ENCODE assay signal across 19 mouse cellular contexts in the genomic region with DNA sequence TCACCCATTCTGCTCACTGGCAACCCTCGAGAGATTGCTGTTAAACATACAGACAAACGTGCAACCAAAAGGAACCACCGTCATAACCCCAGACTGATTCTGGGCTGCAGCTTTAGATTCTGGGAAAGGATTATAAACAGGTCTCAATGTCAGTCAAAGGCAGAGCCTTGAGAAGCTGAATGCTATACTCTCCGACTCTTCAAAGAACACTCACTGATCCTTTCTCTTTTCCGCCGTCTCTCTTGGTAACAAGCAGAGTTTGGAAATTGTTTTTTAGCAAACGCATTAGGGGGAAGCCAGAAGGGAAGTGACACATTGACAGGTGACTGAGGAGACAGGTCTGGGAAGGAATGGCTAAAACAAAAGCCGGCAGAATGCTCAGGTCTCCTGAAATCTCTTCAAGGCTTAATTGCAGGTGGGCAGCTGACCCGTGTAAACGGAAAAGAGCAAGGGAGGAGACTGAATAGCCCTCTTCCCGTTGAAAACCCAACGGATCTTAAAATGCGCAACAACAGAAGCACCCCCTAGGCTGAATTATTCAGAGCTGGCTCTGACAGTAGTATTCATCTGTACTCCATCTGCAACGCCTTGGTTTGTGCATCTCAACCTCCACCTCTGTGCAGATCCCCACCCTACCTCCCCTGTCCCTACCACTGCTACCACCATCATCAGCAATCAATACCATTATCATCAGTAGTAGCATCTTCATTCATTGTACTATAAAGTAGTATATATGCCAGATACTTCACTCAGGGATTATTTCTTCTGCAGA.
DNase-seq lines count a peak whose midpoint lies in the region; ATAC-seq lines count a peak whose summit lies in the region.
"Had no signal": no experiment of that assay in that cellular context is flagged by ENCODE, and none has a peak within 500 bp of the region (broad histone marks: within the 10 kb centered on the region; RNA-seq: fewer than 3 reads in every experiment).

No protein-coding gene starts in this region.

- no peaks in the 10 kb centered on the region for H3K27me3 ChIP-seq in forebrain, embryonic 16.5 days (replicated peaks; ENCODE audit: control insufficient read depth, insufficient read depth, low read length)
- no peaks in the 10 kb centered on the region for H3K27me3 ChIP-seq in forebrain, embryonic 11.5 days (ENCODE audit: control insufficient read depth, insufficient read depth, low read length)
- no peaks in the 10 kb centered on the region for H3K27me3 ChIP-seq in midbrain, embryonic 13.5 days
- no peaks in the 10 kb centered on the region for H3K27me3 ChIP-seq in midbrain, embryonic 10.5 days (ENCODE audit: low read depth, poor library complexity, severe bottlenecking)
- no peaks in the 10 kb centered on the region for H3K27me3 ChIP-seq in midbrain, embryonic 15.5 days (replicated peaks)
- H3K27me3 ChIP-seq: hindbrain, embryonic 12.5 days; intestine, embryonic 15.5 days had no signal

- no peak for ATAC-seq in forebrain, embryonic 16.5 days
- ATAC-seq in forebrain, embryonic 11.5 days (replicated peaks; ENCODE audit: low FRiP score) = no peak
- ATAC-seq in midbrain, embryonic 13.5 days = 0 out of 2 replicates have a peak, but pooled peaks have one; percentile 37
- ATAC-seq in midbrain, embryonic 15.5 days (replicated peaks) = peak; percentile 75
- ATAC-seq: intestine, embryonic 15.5 days had no signal

- no peaks in the 10 kb centered on the region for H3K9me3 ChIP-seq in forebrain, embryonic 16.5 days (ENCODE audit: control insufficient read depth, low read length)
- H3K9me3 ChIP-seq in forebrain, embryonic 11.5 days (ENCODE audit: control insufficient read depth, low read length) = no peaks in the 10 kb centered on the region
- H3K9me3 ChIP-seq in midbrain, embryonic 13.5 days = no peaks in the 10 kb centered on the region
- H3K9me3 ChIP-seq in midbrain, embryonic 10.5 days (replicated peaks) = no peaks in the 10 kb centered on the region
- no peaks in the 10 kb centered on the region for H3K9me3 ChIP-seq in midbrain, embryonic 15.5 days
- H3K9me3 ChIP-seq: heart, embryonic 10.5 days; hindbrain, embryonic 12.5 days; intestine, embryonic 15.5 days had no signal

- WGBS in forebrain, embryonic 16.5 days = 18% methylated on average over 14 of the region's 14 CpGs
- WGBS in forebrain, embryonic 11.5 days = 36% methylated on average over 14 of the region's 14 CpGs
- 22% methylated on average over 14 of the region's 14 CpGs for WGBS in midbrain, embryonic 13.5 days
- WGBS in midbrain, embryonic 10.5 days = 53% methylated on average over 14 of the region's 14 CpGs
- 22% methylated on average over 14 of the region's 14 CpGs for WGBS in midbrain, embryonic 15.5 days

- H3K4me1 ChIP-seq in forebrain, embryonic 16.5 days (replicated peaks; ENCODE audit: control insufficient read depth, insufficient read depth, low read length) = peaks cover 4% of the 10 kb centered on the region; the same call in 1 of the 2 replicates
- peaks cover 4% of the 10 kb centered on the region; the same call in 1 of the 2 replicates for H3K4me1 ChIP-seq in forebrain, embryonic 11.5 days (replicated peaks; ENCODE audit: control insufficient read depth, insufficient read depth, low read length)
- peaks cover 10% of the 10 kb centered on the region for H3K4me1 ChIP-seq in midbrain, embryonic 13.5 days (replicated peaks)
- H3K4me1 ChIP-seq in midbrain, embryonic 10.5 days = peaks cover 9% of the 10 kb centered on the region
- H3K4me1 ChIP-seq in midbrain, embryonic 15.5 days = peaks cover 9% of the 10 kb centered on the region; the same call in 1 of the 2 replicates
- H3K4me1 ChIP-seq: heart, embryonic 10.5 days; intestine, embryonic 15.5 days had no signal

- H3K4me3 ChIP-seq in forebrain, embryonic 16.5 days (replicated peaks; ENCODE audit: low read length) = no peak overlapping the region
- H3K4me3 ChIP-seq in forebrain, embryonic 11.5 days (ENCODE audit: low read depth, low read length) = no peak overlapping the region
- H3K4me3 ChIP-seq in midbrain, embryonic 13.5 days (replicated peaks) = no peak overlapping the region
- H3K4me3 ChIP-seq in midbrain, embryonic 10.5 days = no peak overlapping the region
- no peak overlapping the region for H3K4me3 ChIP-seq in midbrain, embryonic 15.5 days
- H3K4me3 ChIP-seq: heart, embryonic 10.5 days; hindbrain, embryonic 12.5 days; intestine, embryonic 15.5 days had no signal

- no peak for DNase-seq in forebrain, embryonic 11.5 days (ENCODE audit: low spot score)
- DNase-seq in midbrain, embryonic 10.5 days (ENCODE audit: low spot score) = no peak
- no peak for DNase-seq in embryo, embryonic 9.5 days (ENCODE audit: extremely low spot score)
- no peak for DNase-seq in adrenal gland, postnatal 25 days
- DNase-seq: adrenal gland, adult 8-10 months; cerebellum, adult 11-12 months; cerebellum, adult 9-11 months; cerebellum, postnatal 36 days; gastrocnemius, postnatal 10 days; heart, adult 18-20 months; heart, postnatal 10 days; heart, postnatal 4 days; kidney, adult 18-20 months had no signal

- peak overlapping the region; percentile 15; the same call in 1 of the 2 replicates for H3K4me2 ChIP-seq in forebrain, embryonic 16.5 days (ENCODE audit: low read length)
- H3K4me2 ChIP-seq in forebrain, embryonic 11.5 days (ENCODE audit: low read depth, low read length, severe bottlenecking) = no peak overlapping the region; the same call in 1 of the 2 replicates
- peak overlapping the region; percentile 32 for H3K4me2 ChIP-seq in midbrain, embryonic 13.5 days (replicated peaks)
- H3K4me2 ChIP-seq in midbrain, embryonic 15.5 days = peak overlapping the region; percentile 29
- H3K4me2 ChIP-seq: hindbrain, embryonic 12.5 days; intestine, embryonic 15.5 days had no signal

- no peaks in the 10 kb centered on the region for H3K36me3 ChIP-seq in forebrain, embryonic 16.5 days (ENCODE audit: control insufficient read depth, insufficient read depth)
- no peaks in the 10 kb centered on the region for H3K36me3 ChIP-seq in forebrain, embryonic 11.5 days (ENCODE audit: control insufficient read depth, insufficient read depth, low read length)
- no peaks in the 10 kb centered on the region for H3K36me3 ChIP-seq in midbrain, embryonic 13.5 days
- no peaks in the 10 kb centered on the region for H3K36me3 ChIP-seq in midbrain, embryonic 10.5 days
- H3K36me3 ChIP-seq in midbrain, embryonic 15.5 days (replicated peaks) = no peaks in the 10 kb centered on the region
- H3K36me3 ChIP-seq: heart, embryonic 10.5 days; hindbrain, embryonic 12.5 days; intestine, embryonic 15.5 days had no signal

- no peak overlapping the region for H3K27ac ChIP-seq in forebrain, embryonic 16.5 days (ENCODE audit: low read length)
- no peak overlapping the region for H3K27ac ChIP-seq in forebrain, embryonic 11.5 days (ENCODE audit: low read depth, low read length)
- H3K27ac ChIP-seq in midbrain, embryonic 13.5 days = peak overlapping the region; percentile 44
- H3K27ac ChIP-seq in midbrain, embryonic 10.5 days (replicated peaks) = no peak overlapping the region; the same call in 1 of the 2 replicates
- H3K27ac ChIP-seq in midbrain, embryonic 15.5 days = peak overlapping the region; percentile 57
- H3K27ac ChIP-seq: heart, embryonic 10.5 days; hindbrain, embryonic 12.5 days; intestine, embryonic 15.5 days had no signal

- H3K9ac ChIP-seq in forebrain, embryonic 16.5 days (replicated peaks; ENCODE audit: low read depth, low read length) = no peak overlapping the region
- H3K9ac ChIP-seq in forebrain, embryonic 11.5 days (ENCODE audit: low read length) = no peak overlapping the region
- no peak overlapping the region for H3K9ac ChIP-seq in midbrain, embryonic 13.5 days (replicated peaks)
- no peak overlapping the region for H3K9ac ChIP-seq in midbrain, embryonic 15.5 days
- H3K9ac ChIP-seq: hindbrain, embryonic 12.5 days; intestine, embryonic 15.5 days had no signal

Comparison
In these comparisons a context has a peak if more than half of its experiments do, and no peak if none do; other contexts are left out.
1. H3K27ac ChIP-seq: peak in midbrain, embryonic 13.5 days (single experiment) and midbrain, embryonic 15.5 days (single experiment); none in forebrain, embryonic 16.5 days (single experiment), forebrain, embryonic 11.5 days (single experiment) and midbrain, embryonic 10.5 days (single experiment).
2. ATAC-seq: peak in midbrain, embryonic 13.5 days (single experiment) and midbrain, embryonic 15.5 days (single experiment); none in forebrain, embryonic 16.5 days (single experiment) and forebrain, embryonic 11.5 days (single experiment).